Mouse (Mus musculus) heart, embryonic 16.5 days (tissue): Measurements from ENCODE around the gene Pdhx. TPM values are rescaled to one million over a fixed set of nuclear protein-coding genes. Genes with fewer than 3 reads are reported as not detected.

Source experiments
- ATAC-seq: fragments of 200-750 bp; cut with Nextera tagmentation; replicated peaks from 2 replicates; pipeline ENCODE4 v1.8.0; 2017; ENCODE audit warnings: moderate number of reproducible peaks; ENCODE audit not compliant: insufficient read depth, low FRiP score; ENCODE audit errors: extremely low read depth
- H3K27ac ChIP-seq: fragments of 300-500 bp; sonication (generic); 2 replicates; pipeline ENCODE4 v1.5.1; 2014; ENCODE audit warnings: mild to moderate bottlenecking, low read length, control low read depth, moderate library complexity
- H3K27me3 ChIP-seq: fragments of 300-500 bp; sonication (generic); 2 replicates; pipeline ENCODE4 v1.6.1; 2014; ENCODE audit warnings: low read length, mixed read lengths; ENCODE audit not compliant: control insufficient read depth, insufficient read depth
- H3K36me3 ChIP-seq: fragments of 300-500 bp; sonication (generic); 2 replicates; pipeline ENCODE4 v1.6.1; 2014; ENCODE audit not compliant: control insufficient read depth, insufficient read depth
- H3K4me1 ChIP-seq: fragments of 300-500 bp; sonication (generic); 2 replicates; pipeline ENCODE4 v1.6.1; 2014; ENCODE audit warnings: low read length, mixed read lengths; ENCODE audit not compliant: control insufficient read depth, insufficient read depth
- H3K4me2 ChIP-seq: fragments of 300-500 bp; sonication (generic); 2 replicates; pipeline ENCODE4 v1.6.1; 2014; ENCODE audit warnings: low read depth, mild to moderate bottlenecking, control low read depth, low read length
- H3K4me3 ChIP-seq: fragments of 300-500 bp; sonication (generic); 2 replicates; pipeline ENCODE4 v1.5.1; 2014; ENCODE audit warnings: mild to moderate bottlenecking, control low read depth, low read length
- H3K9ac ChIP-seq: fragments of 300-500 bp; sonication (generic); 2 replicates; pipeline ENCODE4 v1.6.1; 2014; ENCODE audit warnings: low read length, control low read depth
- H3K9me3 ChIP-seq: fragments of 300-500 bp; sonication (generic); replicated peaks from 2 replicates; pipeline ENCODE4 v1.6.1; 2016; ENCODE audit warnings: low read length; ENCODE audit not compliant: control insufficient read depth
- WGBS: fragments of 180-500 bp; shearing (Covaris S2); extraction: QIAGEN DNeasy Blood & Tissue Kit; methylation state at CpG from one replicate; pipeline ENCODE4 v1.1.7; 2014; 5-methylcytosine and 5-hydroxymethylcytosine counted together
- polyA plus RNA-seq: library from polyadenylated mRNA; unstranded; fragments of >200 nt; fragmentation: Nextera tagmentation; extraction: Ambion mirVana; gene quantifications from 2 replicates; pipeline ENCODE4 v1.2.1, GENCODE M21; 2015

The Pdhx gene
- polyA plus RNA-seq, result 69.3 and 70.9 TPM in 2 replicates

DNA sequence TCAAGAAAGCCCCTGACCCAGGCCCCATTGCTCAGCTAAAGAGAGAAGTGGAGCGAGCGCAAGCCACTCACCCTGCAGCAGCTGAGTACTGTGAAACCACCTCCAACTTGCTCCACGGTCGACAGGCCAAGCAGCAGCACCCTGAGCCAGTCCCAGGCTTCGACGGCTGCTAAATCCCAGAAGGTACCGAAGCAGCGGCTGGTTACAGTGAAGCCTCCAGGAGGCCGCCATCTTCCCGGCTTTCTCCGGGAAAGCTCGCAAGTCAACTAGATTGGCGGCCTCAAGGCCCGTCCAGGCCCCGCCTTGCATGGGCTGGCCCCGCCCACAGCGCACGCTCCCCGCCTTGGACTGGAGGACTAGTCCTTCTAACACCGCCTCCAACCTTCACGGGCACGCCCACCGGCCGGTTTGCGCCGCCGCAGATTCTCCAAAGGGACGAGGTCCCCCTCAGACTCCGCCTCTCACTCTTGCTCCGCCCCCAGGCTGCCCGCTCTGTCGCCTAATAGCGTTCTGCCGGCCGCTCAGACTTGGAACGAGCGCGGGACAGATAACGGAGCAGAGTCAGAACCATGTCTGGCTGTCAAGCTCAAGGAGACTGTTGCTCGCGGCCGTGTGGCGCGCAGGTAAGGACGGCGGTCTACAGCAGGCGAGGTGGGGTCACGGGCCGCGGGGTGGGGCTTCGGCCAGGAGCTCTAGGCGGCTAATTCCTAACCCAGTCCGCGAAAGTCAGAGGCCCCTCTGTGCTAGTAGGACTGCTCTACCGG is at the start of gene Pdhx, which contains the start of gene Apip:
Gene Pdhx (minus strand): TSS at position 295 of the 764 bp plus-strand sequence.
Gene Apip (plus strand): TSS at position 457 of the 764 bp plus-strand sequence.
- Histone ChIP-seq H3K4me1 (peaks cover 24% of the 10 kb centered on the region), H3K27me3 (no peaks in the 10 kb centered on the region), H3K36me3 (no peaks in the 10 kb centered on the region), H3K27ac (peak within 1 kb of the TSS; percentile 83), H3K4me2 (peak within 1 kb of the TSS; percentile 72), H3K9ac (peak within 1 kb of the TSS; percentile 94), H3K4me3 (peak within 1 kb of the TSS; percentile 81), H3K9me3 (no peaks in the 10 kb centered on the region)
- ATAC-seq, result peak; percentile 100
- 0% methylated on average over 55 of the region's 55 CpGs for WGBS

DNA sequence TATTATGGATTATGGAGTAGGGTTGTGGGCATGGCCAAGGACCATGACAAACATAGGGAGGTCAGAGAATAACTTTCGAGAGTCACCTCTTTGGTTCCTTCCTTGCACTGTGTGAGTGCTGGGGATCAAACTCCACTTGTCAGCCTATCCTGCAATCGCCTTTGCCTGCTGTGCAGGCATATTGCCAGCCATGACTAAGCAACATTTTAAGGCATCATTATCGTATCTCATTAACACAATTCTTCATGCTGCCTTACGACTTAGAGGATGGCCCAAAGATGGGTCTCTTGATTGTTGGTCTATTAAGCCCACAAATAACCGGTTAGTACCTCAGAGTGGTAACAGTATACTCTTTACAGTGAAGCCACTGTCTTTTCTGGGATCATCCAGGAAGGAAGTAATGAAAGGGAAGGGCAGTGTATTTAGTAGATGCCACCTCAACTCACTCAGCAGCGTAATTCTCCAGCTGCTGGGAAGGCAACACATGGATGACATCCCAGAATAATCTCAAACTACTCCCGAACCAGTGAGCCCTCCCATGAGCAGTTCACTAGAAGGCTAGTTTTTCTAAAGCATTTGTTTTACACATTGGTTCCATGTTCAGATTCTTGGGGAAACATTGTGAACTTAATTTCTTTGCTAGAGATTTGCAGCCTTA is 46.0 kb upstream of the Pdhx start:
- Histone ChIP-seq H3K4me3 (no peak overlapping the region), H3K27ac (no peak overlapping the region), H3K4me1 (no peaks in the 10 kb centered on the region), H3K27me3 (no peaks in the 10 kb centered on the region), H3K9me3 (no peaks in the 10 kb centered on the region), H3K9ac (no peak overlapping the region), H3K4me2 (no peak overlapping the region), H3K36me3 (no peaks in the 10 kb centered on the region)
- 74% methylated on average over 7 of the region's 7 CpGs for WGBS
- no peak for ATAC-seq

DNA sequence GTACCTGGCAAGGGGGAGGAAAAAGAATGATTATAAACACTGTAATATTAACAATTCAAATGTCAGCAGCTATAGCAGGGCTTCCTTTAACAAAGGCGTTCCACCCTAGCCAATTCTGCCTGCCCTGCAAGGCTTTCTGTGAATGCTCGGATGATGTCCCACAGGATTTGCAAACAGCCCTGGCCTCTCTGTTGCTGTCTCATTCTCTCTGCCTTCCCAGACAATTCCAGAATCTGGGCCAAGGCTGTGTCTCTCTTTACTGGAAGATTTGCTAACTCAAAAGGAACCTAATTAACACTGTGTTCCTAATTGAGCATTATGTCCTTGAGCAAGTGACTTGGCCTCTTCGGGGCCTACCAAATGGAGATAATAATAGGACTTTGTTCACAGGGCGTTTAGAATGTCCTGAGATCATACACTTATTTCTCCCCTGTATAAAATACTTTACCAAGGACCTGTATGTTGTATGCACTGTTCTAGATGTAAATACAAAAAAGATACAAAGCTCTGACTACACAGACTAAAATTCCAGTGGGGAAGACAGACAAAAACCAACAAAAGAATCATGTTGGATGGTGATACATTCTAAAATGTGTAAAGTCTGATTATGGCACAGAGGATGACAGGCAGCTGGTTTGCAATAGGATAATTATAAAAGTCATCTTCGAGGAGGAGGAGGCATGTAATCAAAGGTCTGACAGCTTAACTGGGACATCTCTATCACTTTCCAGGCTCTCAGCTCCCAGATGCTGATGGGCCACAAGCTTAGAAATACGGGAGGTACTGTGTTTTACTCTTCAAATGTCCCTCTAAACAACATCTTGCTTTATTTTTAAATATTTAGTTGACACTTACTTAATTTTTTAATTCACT is 45.2 kb upstream of the Pdhx start:
- ATAC-seq, result no peak
- no peaks in the 10 kb centered on the region for H3K27me3 ChIP-seq
- WGBS, result 72% methylated on average over 6 of the region's 6 CpGs
- H3K4me3 ChIP-seq, result no peak overlapping the region
- no peak overlapping the region for H3K27ac ChIP-seq
- no peak overlapping the region for H3K4me2 ChIP-seq
- H3K9me3 ChIP-seq, result no peaks in the 10 kb centered on the region
- no peak overlapping the region for H3K9ac ChIP-seq
- no peaks in the 10 kb centered on the region for H3K4me1 ChIP-seq
- no peaks in the 10 kb centered on the region for H3K36me3 ChIP-seq

DNA sequence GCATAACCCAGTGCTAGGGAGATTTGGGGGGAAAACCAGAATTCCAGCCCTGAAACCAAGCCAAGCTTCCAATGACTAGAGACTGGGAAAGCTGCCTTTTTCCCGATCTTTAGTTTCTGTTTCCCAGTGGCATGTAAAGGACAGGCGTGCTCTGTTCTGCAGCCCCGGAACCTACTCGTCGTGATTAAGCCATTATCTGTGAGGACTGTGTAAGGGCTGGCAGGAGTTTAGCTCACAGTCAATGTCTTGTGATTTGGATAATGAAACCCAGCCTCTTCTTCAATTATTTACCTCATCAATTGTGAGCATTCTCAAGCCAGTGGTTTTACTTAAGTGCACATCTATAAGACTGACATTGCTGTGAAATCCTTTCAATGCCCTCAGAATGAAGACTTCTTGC is 43.9 kb upstream of the Pdhx start:
- 71% methylated on average over 5 of the region's 5 CpGs for WGBS

DNA sequence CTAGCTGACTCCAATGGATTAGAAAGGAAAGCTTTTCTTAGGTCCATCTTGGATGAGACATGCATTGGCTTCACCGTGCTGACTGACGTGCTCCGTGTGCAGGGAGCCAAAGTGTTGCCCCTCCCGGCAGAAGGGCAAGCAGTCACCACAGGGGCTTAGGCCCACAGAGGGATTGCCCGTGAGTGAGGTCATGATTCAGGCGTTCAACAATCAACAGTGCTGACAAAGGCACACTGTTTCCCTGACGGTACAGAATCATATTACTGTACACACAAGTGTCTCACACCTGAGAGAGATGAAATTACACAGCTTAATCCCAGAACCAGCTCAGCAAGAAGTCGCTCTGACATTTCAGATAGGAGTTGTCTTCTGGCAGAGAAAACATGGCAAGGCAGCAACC is 38.4 kb upstream of the Pdhx start:
- no peak for ATAC-seq
- Histone ChIP-seq H3K9ac (no peak overlapping the region), H3K4me1 (no peaks in the 10 kb centered on the region), H3K4me3 (no peak overlapping the region), H3K27me3 (no peaks in the 10 kb centered on the region), H3K36me3 (no peaks in the 10 kb centered on the region), H3K9me3 (peaks cover 3% of the 10 kb centered on the region; the same call in 1 of the 2 replicates), H3K4me2 (no peak overlapping the region), H3K27ac (no peak overlapping the region)
- 30% methylated on average over 8 of the region's 8 CpGs for WGBS

More for the DNA sequence above, 43.9 kb upstream of the Pdhx start:
- no peaks in the 10 kb centered on the region for H3K36me3 ChIP-seq
- H3K4me2 ChIP-seq, result no peak overlapping the region
- H3K4me1 ChIP-seq, result no peaks in the 10 kb centered on the region
- H3K27ac ChIP-seq, result no peak overlapping the region
- no peak overlapping the region for H3K9ac ChIP-seq
- no peak overlapping the region for H3K4me3 ChIP-seq
- ATAC-seq, result no peak
- H3K27me3 ChIP-seq, result no peaks in the 10 kb centered on the region
- H3K9me3 ChIP-seq, result no peaks in the 10 kb centered on the region

DNA sequence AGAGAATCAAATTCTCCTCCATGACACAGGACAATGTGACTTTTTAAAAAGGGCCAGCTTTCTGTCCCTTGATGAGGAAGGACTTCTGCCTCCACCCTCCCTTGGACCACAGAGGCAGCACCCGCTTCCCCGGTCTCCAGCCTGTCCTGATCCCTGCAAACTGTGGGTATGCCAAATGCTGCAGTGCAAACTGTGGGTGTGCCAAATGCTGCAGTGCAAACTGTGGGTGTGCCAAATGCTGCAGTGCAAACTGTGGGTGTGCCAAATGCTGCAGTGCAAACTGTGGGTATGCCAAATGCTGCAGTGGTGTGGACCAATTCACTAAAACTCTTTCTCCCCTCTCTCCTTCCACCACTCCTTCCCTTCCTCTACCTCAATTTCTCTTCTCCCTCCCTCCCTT is 32.9 kb upstream of the Pdhx start:
- Histone ChIP-seq H3K4me2 (no peak overlapping the region), H3K9me3 (peaks cover 3% of the 10 kb centered on the region; the same call in 1 of the 2 replicates), H3K4me1 (no peaks in the 10 kb centered on the region), H3K36me3 (no peaks in the 10 kb centered on the region), H3K9ac (no peak overlapping the region), H3K4me3 (no peak overlapping the region), H3K27ac (no peak overlapping the region), H3K27me3 (no peaks in the 10 kb centered on the region)
- 84% methylated on average over 2 of the region's 2 CpGs for WGBS
- no peak for ATAC-seq

DNA sequence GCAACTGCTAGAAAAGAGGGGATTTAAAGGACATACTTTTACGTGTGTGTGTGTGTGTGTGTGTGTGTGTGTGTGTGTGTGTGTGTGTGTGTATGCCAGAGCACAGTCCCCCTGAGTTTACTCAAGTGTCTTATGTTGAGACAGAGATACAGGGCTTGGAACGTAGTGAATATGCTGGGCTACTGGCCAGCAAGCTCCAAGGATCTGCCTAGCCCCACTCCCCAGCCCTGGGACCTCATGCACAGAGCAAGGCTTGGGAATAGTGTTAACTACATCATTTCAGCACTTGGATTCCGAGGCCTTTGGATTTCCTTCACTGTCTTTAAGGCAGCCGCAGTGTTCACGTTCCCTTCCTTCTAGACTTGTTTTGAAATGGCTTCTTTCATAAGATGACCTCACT is 29.3 kb upstream of the Pdhx start:
- H3K4me2 ChIP-seq, result no peak overlapping the region
- no peaks in the 10 kb centered on the region for H3K36me3 ChIP-seq
- H3K4me3 ChIP-seq, result no peak overlapping the region
- ATAC-seq, result no peak
- no peaks in the 10 kb centered on the region for H3K4me1 ChIP-seq
- H3K27ac ChIP-seq, result no peak overlapping the region
- WGBS, result 54% methylated on average over 5 of the region's 5 CpGs
- no peaks in the 10 kb centered on the region for H3K27me3 ChIP-seq
- no peak overlapping the region for H3K9ac ChIP-seq
- H3K9me3 ChIP-seq, result no peaks in the 10 kb centered on the region

DNA sequence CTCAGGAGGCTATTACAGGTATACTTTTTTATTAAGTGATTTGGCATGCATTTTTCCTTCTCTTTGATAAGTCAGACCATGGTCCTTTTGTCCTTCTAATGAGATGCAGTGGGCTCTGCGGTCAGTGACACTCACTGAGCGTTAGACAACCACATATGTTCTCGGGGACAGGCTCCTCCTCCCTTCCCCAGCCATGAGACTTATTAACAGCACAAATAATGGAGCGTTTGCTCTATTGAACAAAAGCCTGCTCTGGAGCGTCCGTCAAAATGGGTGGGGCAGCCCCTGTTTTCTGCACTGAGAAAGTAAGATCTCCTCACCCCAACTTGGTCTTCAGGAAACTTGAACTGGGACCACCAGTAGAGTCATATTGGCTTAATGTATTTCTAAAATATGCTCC is 16.2 kb upstream of the Pdhx start:
- Histone ChIP-seq H3K4me1 (no peaks in the 10 kb centered on the region), H3K36me3 (peaks cover 26% of the 10 kb centered on the region), H3K9ac (no peak overlapping the region), H3K4me2 (no peak overlapping the region), H3K27me3 (no peaks in the 10 kb centered on the region), H3K9me3 (no peaks in the 10 kb centered on the region; the same call in 1 of the 2 replicates), H3K4me3 (no peak overlapping the region), H3K27ac (no peak overlapping the region)
- no peak for ATAC-seq
- 85% methylated on average over 6 of the region's 6 CpGs for WGBS
